Mouse (Mus musculus) stomach, postnatal 0 days (tissue): ENCODE data around the gene Slc12a6. TPM values are rescaled to one million over a fixed set of nuclear protein-coding genes. Genes with fewer than 3 reads are reported as not detected.

Source experiments
- ATAC-seq: fragments of 200-750 bp; cut with Nextera tagmentation; 2 replicates; pipeline ENCODE4 v1.8.0; 2017; ENCODE audit not compliant: low FRiP score, low TSS enrichment
- DNase-seq: peaks from one replicate; pipeline ENCODE4 v3.0.0-alpha.2; 2016; ENCODE audit warnings: low spot score
- H3K27ac ChIP-seq: fragments of 300-500 bp; sonication (generic); replicated peaks from 2 replicates; pipeline ENCODE4 v1.5.1; 2014; ENCODE audit warnings: mild to moderate bottlenecking, control low read depth
- H3K27me3 ChIP-seq: fragments of 300-500 bp; sonication (generic); 2 replicates; pipeline ENCODE4 v1.6.1; 2014; ENCODE audit warnings: low read length; ENCODE audit not compliant: control insufficient read depth, insufficient read depth
- H3K36me3 ChIP-seq: fragments of 300-500 bp; sonication (generic); 2 replicates; pipeline ENCODE4 v1.6.1; 2014; ENCODE audit warnings: low read length, mixed read lengths; ENCODE audit not compliant: control insufficient read depth, insufficient read depth
- H3K4me1 ChIP-seq: fragments of 300-500 bp; sonication (generic); replicated peaks from 2 replicates; pipeline ENCODE4 v1.6.1; 2014; ENCODE audit warnings: antibody characterized with exemption; ENCODE audit not compliant: control insufficient read depth, insufficient read depth
- H3K4me2 ChIP-seq: fragments of 300-500 bp; sonication (generic); replicated peaks from 2 replicates; pipeline ENCODE4 v1.6.1; 2014; ENCODE audit warnings: low read depth, mild to moderate bottlenecking, control low read depth, moderate library complexity
- H3K4me3 ChIP-seq: fragments of 300-500 bp; sonication (generic); 2 replicates; pipeline ENCODE4 v1.5.1; 2014; ENCODE audit warnings: low read depth, low read length, control low read depth
- H3K9ac ChIP-seq: fragments of 300-500 bp; sonication (generic); 2 replicates; pipeline ENCODE4 v1.6.1; 2014; ENCODE audit warnings: mild to moderate bottlenecking, low read length, control low read depth, mixed read lengths
- H3K9me3 ChIP-seq: fragments of 300-500 bp; sonication (generic); 2 replicates; pipeline ENCODE4 v1.6.1; 2016; ENCODE audit warnings: low read length; ENCODE audit not compliant: control insufficient read depth
- CTCF ChIP-seq: IDR thresholded peaks from 2 replicates; pipeline ENCODE4 v1.5.1; 2016; ENCODE audit warnings: antibody characterized with exemption, low read depth, mild to moderate bottlenecking, moderate library complexity
- EP300 ChIP-seq: optimal IDR thresholded peaks from 2 replicates; pipeline ENCODE3; 2016; ENCODE audit warnings: antibody characterized with exemption
- WGBS: fragments of 180-500 bp; shearing (Covaris S2); extraction: QIAGEN DNeasy Blood & Tissue Kit; methylation state at CpG from one replicate; pipeline ENCODE4 v1.1.7; 2014; 5-methylcytosine and 5-hydroxymethylcytosine counted together
- polyA plus RNA-seq: library from polyadenylated mRNA; unstranded; fragments of >200 nt; fragmentation: Nextera tagmentation; extraction: Ambion mirVana; gene quantifications from 2 replicates; pipeline ENCODE4 v1.2.1, GENCODE M21; 2015

The Slc12a6 gene
- polyA plus RNA-seq, 1 experiment from 2014 or later: 5.4 TPM

DNA sequence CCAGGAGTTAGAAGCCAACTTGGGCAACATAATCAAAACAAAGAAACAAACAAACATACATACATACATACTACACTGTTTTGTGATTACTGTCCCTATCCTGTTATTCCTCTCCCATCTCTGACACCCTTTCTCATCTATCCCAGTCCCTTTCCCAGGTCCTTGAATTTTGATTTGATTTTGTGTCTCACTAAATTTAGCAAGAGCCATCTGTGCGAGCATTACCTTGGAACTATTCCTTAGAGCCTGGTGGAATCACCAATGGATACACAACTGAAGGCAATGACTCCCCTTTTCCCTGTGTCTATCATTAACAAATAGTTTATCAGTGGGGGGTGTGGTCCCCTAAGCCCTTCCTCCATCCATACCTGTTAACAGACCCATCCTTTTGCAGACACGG lies 27.2 kb downstream of the Slc12a6 start:
- no peak overlapping the region for H3K27ac ChIP-seq
- no peaks in the 10 kb centered on the region for H3K36me3 ChIP-seq
- H3K9ac ChIP-seq: no peak overlapping the region
- no peaks in the 10 kb centered on the region for H3K9me3 ChIP-seq
- H3K4me2 ChIP-seq: no peak overlapping the region
- H3K27me3 ChIP-seq: no peaks in the 10 kb centered on the region
- TF ChIP-seq CTCF (no peak), EP300 (no peak)
- no peak overlapping the region for H3K4me3 ChIP-seq
- ATAC-seq: no peak
- DNase-seq: no peak
- 95% methylated on average over 2 of the region's 2 CpGs for WGBS
- H3K4me1 ChIP-seq: no peaks in the 10 kb centered on the region

DNA sequence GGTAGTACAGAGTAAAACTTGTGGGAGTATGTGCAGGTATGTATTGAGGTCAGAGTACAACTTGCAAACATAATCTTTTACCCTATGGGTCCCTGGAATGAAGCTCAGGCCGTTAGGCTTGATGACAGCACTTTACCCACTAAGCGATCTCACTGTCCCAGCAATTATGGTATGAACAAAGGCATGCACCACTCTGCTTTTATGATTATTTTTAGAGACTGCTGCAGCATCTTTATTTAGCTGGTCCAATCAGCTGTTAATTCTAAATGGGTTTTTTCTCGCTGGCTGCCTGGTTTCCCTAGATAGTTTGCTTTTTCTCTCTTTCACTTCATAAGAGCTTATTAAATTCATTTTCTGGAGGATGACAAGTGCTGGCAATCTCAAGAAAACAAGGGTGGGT lies 30.6 kb downstream of the Slc12a6 start:
- Histone ChIP-seq H3K4me1 (no peaks in the 10 kb centered on the region), H3K4me2 (no peak overlapping the region), H3K4me3 (no peak overlapping the region), H3K36me3 (no peaks in the 10 kb centered on the region), H3K27ac (no peak overlapping the region), H3K9me3 (no peaks in the 10 kb centered on the region), H3K27me3 (no peaks in the 10 kb centered on the region), H3K9ac (no peak overlapping the region)
- DNase-seq (no peak), ATAC-seq (no peak)
- TF ChIP-seq CTCF (no peak), EP300 (no peak)
- WGBS: 84% methylated on average over 3 of the region's 3 CpGs

DNA sequence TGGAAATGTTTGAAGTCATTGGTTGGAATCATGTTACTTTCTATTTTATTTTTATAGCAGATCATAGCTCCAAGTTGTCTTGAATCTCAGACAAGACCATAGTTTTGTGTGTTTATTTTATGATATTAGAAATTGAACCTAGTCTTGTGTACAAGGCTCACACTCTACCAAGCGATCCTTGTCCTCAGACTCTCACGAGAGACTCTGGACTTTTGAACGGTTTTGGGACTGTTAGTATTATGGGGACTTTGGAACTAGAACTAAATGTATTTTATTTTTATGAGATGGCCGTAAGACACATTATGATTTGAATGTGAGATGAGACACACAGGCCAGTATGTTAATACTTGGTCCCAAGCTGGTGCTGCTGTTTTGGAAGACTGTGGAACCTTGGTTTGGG lies 32.6 kb downstream of the Slc12a6 start:
- H3K9ac ChIP-seq: no peak overlapping the region
- 91% methylated on average over 4 of the region's 4 CpGs for WGBS
- no peak overlapping the region for H3K27ac ChIP-seq
- no peak for DNase-seq
- H3K36me3 ChIP-seq: no peaks in the 10 kb centered on the region
- TF ChIP-seq EP300 (no peak), CTCF (no peak)
- no peaks in the 10 kb centered on the region for H3K27me3 ChIP-seq
- H3K9me3 ChIP-seq: no peaks in the 10 kb centered on the region
- H3K4me3 ChIP-seq: no peak overlapping the region
- no peak for ATAC-seq
- H3K4me2 ChIP-seq: no peak overlapping the region
- H3K4me1 ChIP-seq: no peaks in the 10 kb centered on the region

DNA sequence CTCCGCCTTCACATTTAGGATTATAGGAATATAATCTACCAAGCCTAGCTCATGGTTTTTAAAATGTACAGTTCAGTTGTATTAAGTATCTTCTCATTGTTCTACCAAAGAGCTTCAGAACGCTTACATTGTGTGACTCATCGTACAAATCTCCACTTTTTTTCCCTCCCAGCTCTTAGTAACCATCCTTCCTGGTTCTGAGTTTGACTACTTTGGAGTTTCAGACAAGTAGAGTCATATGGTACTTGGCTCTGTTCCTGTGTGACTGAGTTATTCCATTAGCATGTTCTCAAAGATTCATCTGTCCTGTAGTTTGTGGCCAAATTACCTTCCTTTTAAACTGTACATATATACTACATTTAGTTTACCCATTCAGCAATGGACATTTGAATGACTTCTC lies 43.0 kb downstream of the Slc12a6 start:
- no peak for DNase-seq
- Histone ChIP-seq H3K4me1 (no peaks in the 10 kb centered on the region), H3K27me3 (no peaks in the 10 kb centered on the region), H3K27ac (no peak overlapping the region), H3K4me3 (no peak overlapping the region), H3K9me3 (no peaks in the 10 kb centered on the region), H3K36me3 (no peaks in the 10 kb centered on the region), H3K9ac (no peak overlapping the region), H3K4me2 (no peak overlapping the region)
- ATAC-seq: no peak
- TF ChIP-seq CTCF: no peak
- no peak for TF ChIP-seq EP300
- WGBS: 60% methylated on average over 3 of the region's 3 CpGs

DNA sequence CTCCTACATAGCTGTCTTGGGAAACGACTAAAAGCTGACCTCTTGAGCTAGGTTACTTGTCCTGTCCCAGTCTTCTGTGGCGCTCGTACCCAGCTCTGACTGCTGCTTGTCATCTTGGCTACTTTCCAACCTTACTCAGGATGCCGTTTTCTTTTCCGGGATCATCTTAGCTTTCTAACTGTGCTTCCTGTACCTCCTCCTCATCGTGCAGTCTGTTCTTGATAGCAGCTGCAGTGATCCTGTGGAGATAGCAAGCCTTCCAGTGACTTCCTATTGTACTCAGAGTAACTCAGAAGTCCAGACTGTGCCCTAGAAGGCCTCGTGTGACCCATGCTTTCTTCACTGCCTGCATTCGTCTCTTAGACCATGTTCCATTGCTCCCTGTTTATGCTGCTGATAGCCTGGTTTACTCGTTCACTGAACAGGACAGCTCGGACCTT lies 43.6 kb downstream of the Slc12a6 start:
- 58% methylated on average over 10 of the region's 10 CpGs for WGBS
- Histone ChIP-seq H3K4me2 (no peak overlapping the region), H3K4me3 (no peak overlapping the region), H3K9me3 (no peaks in the 10 kb centered on the region), H3K27me3 (no peaks in the 10 kb centered on the region), H3K9ac (no peak overlapping the region), H3K4me1 (no peaks in the 10 kb centered on the region), H3K36me3 (no peaks in the 10 kb centered on the region), H3K27ac (no peak overlapping the region)
- no peak for DNase-seq
- ATAC-seq: no peak
- no peak for TF ChIP-seq CTCF
- no peak for TF ChIP-seq EP300

DNA sequence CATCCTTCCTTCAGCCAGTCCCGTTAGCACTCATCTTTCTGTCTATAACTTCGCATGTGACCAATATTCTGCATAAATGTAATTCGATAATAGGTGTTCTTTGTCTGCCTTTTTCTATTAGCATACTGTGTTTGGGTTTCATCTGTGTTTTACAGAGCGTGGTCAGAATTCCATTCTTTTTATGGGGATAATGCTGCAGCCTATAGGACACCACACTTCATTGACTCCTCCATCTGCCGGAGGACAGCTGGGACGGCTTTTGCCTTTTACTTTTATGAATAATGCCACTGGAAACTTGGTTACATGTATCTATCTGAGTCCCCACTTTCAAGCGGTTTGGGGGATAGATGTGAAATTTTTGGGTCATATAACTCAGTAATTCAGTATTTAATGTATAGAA lies 50.0 kb downstream of the Slc12a6 start:
- no peaks in the 10 kb centered on the region; the same call in 1 of the 2 replicates for H3K4me1 ChIP-seq
- H3K9ac ChIP-seq: no peak overlapping the region
- H3K4me2 ChIP-seq: no peak overlapping the region
- ATAC-seq (no peak), DNase-seq (no peak)
- no peaks in the 10 kb centered on the region for H3K36me3 ChIP-seq
- 90% methylated on average over 7 of the region's 7 CpGs for WGBS
- TF ChIP-seq CTCF: no peak
- TF ChIP-seq EP300: no peak
- no peak overlapping the region for H3K4me3 ChIP-seq
- H3K27ac ChIP-seq: no peak overlapping the region
- H3K9me3 ChIP-seq: no peaks in the 10 kb centered on the region
- no peaks in the 10 kb centered on the region for H3K27me3 ChIP-seq
